Mouse (Mus musculus) intestine, postnatal 0 days (tissue): ENCODE results near the gene Gpr146. TPM values are rescaled to one million over a fixed set of nuclear protein-coding genes. Genes with fewer than 3 reads are reported as not detected.

Experiments
- ATAC-seq: fragments of 200-750 bp; cut with Nextera tagmentation; 2 replicates; pipeline ENCODE4 v1.8.0; 2017; ENCODE audit warnings: mild to moderate bottlenecking, moderate TSS enrichment, moderate library complexity
- H3K27ac ChIP-seq: fragments of 300-500 bp; sonication (generic); 2 replicates; pipeline ENCODE4 v1.5.1; 2014; ENCODE audit warnings: mild to moderate bottlenecking, low read depth, low read length, moderate library complexity
- H3K27me3 ChIP-seq: fragments of 300-500 bp; sonication (generic); replicated peaks from 2 replicates; pipeline ENCODE4 v1.6.1; 2014; ENCODE audit warnings: low read length, mixed read lengths; ENCODE audit not compliant: control insufficient read depth, insufficient read depth
- H3K36me3 ChIP-seq: fragments of 300-500 bp; sonication (generic); 2 replicates; pipeline ENCODE4 v1.6.1; 2014; ENCODE audit warnings: mild to moderate bottlenecking, moderate library complexity; ENCODE audit not compliant: control insufficient read depth, insufficient read depth
- H3K4me1 ChIP-seq: fragments of 300-500 bp; sonication (generic); replicated peaks from 2 replicates; pipeline ENCODE4 v1.6.1; 2014; ENCODE audit warnings: antibody characterized with exemption, low read length, mixed read lengths; ENCODE audit not compliant: control insufficient read depth, insufficient read depth
- H3K4me2 ChIP-seq: fragments of 300-500 bp; sonication (generic); replicated peaks from 2 replicates; pipeline ENCODE4 v1.6.1; 2014; ENCODE audit warnings: low read depth, mild to moderate bottlenecking, moderate library complexity
- H3K4me3 ChIP-seq: fragments of 300-500 bp; sonication (generic); 2 replicates; pipeline ENCODE4 v1.5.1; 2014; ENCODE audit warnings: low read depth, low read length
- H3K9ac ChIP-seq: fragments of 300-500 bp; sonication (generic); 2 replicates; pipeline ENCODE4 v1.6.1; 2014; ENCODE audit warnings: mild to moderate bottlenecking, low read depth, low read length
- H3K9me3 ChIP-seq: fragments of 300-500 bp; sonication (generic); 2 replicates; pipeline ENCODE4 v1.6.1; 2016; ENCODE audit warnings: mixed run types; ENCODE audit not compliant: control insufficient read depth
- CTCF ChIP-seq: sonication (generic); IDR thresholded peaks from 2 replicates; pipeline ENCODE4 v1.5.1; 2016; ENCODE audit warnings: low read depth, mild to moderate bottlenecking, control low read depth, antibody characterized with exemption, moderate library complexity
- WGBS: fragments of 180-500 bp; shearing (Covaris S2); extraction: QIAGEN DNeasy Blood & Tissue Kit; methylation state at CpG from one replicate; pipeline ENCODE4 v1.1.7; 2014; 5-methylcytosine and 5-hydroxymethylcytosine counted together
- polyA plus RNA-seq: library from polyadenylated mRNA; unstranded; fragments of >200 nt; fragmentation: Nextera tagmentation; extraction: Ambion mirVana; gene quantifications from 2 replicates; pipeline ENCODE4 v1.2.1, GENCODE M21; 2015

The Gpr146 gene
- polyA plus RNA-seq, 1 experiment from 2014 or later, result 2.6 TPM

DNA sequence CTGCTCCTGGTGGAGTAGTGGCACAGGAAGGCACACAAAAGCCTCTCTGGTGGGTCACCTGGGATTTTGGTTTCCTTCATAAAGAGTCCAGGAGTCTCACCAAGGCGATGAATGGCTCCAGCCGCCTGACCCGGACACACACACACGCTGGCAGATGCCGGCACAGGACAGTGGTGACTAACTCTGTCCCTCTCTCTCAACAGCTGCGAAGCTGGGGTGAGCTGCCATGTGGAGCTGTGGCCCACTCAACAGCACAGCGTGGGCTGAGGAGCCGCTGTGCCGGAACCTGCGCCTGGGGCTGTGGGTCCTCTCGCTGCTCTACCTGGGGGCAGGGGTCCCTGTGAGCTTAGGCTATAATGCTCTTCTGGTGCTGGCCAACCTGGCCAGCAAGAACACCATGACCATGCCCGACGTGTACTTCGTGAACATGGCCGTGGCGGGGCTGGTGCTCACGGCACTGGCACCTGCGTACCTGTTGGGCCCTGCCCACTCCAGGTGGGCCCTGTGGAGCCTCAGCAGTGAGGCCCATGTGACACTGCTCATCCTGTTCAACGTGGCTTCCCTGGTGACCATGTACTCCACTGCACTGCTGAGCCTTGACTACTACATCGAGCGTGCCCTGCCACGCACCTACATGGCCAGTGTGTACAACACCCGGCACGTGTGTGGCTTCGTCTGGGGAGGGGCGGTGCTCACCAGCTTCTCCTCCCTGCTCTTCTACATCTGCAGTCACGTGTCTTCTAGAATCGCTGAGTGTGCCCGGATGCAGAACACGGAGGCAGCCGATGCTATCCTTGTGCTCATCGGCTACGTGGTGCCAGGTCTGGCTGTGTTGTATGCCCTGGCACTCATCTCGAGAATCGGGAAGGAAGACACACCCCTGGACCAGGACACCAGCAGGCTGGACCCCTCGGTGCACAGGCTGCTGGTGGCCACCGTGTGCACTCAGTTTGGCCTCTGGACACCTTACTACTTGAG, 15.0 kb downstream of the Gpr146 start:
- Histone ChIP-seq H3K9me3 (no peaks in the 10 kb centered on the region), H3K9ac (no peak overlapping the region), H3K36me3 (peaks cover 8% of the 10 kb centered on the region; the same call in 1 of the 2 replicates), H3K4me1 (peaks cover 5% of the 10 kb centered on the region), H3K27ac (no peak overlapping the region), H3K27me3 (no peaks in the 10 kb centered on the region), H3K4me3 (no peak overlapping the region), H3K4me2 (no peak overlapping the region)
- ATAC-seq, result no peak
- no peak for TF ChIP-seq CTCF
- 91% methylated on average over 37 of the region's 37 CpGs for WGBS

DNA sequence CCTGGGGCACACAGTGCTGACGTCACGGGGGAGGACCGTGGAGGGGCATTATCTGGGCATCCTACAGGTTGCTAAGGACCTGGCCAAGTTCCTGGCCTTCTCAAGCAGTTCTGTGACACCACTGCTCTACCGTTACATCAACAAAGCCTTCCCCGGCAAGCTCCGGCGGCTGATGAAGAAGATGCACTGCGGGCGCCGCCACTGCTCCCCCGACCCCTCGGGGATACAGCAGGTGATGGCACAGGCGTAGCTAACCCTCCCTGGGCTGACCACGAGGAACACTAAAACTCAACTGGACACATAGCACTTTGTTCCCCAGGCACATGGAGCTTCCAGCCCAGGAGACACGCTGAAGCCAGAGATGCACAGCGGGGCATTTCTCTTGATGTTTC, 15.7 kb downstream of the Gpr146 start:
- H3K27ac ChIP-seq, result no peak overlapping the region
- WGBS, result 91% methylated on average over 16 of the region's 16 CpGs
- no peaks in the 10 kb centered on the region for H3K9me3 ChIP-seq
- H3K4me3 ChIP-seq, result no peak overlapping the region
- ATAC-seq, result no peak
- H3K4me1 ChIP-seq, result peaks cover 5% of the 10 kb centered on the region
- H3K36me3 ChIP-seq, result peaks cover 8% of the 10 kb centered on the region; the same call in 1 of the 2 replicates
- H3K9ac ChIP-seq, result no peak overlapping the region
- H3K27me3 ChIP-seq, result no peaks in the 10 kb centered on the region
- H3K4me2 ChIP-seq, result no peak overlapping the region
- no peak for TF ChIP-seq CTCF

DNA sequence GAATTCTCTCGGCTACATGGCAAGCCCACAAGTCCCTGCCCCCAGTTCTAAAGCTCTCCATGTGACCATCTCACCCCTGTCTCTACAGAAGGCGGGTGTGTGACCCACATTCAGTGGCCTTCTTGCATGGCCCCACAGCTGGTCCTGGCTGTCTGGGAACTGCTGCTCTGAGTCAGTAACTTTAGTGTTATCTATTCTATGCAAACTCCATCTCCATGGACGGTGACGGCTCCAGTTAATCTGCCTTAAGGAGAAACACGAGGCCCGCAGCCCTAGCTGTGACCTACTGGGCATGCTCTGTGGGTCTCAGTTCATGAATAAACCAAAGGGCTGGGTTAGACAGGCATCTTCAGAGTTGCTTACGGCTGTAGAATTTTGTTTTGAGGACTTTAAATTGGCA, 16.9 kb downstream of the Gpr146 start:
- Histone ChIP-seq H3K36me3 (peaks cover 8% of the 10 kb centered on the region; the same call in 1 of the 2 replicates), H3K4me3 (no peak overlapping the region), H3K4me1 (peaks cover 5% of the 10 kb centered on the region), H3K27ac (no peak overlapping the region), H3K27me3 (no peaks in the 10 kb centered on the region), H3K4me2 (no peak overlapping the region), H3K9me3 (no peaks in the 10 kb centered on the region), H3K9ac (no peak overlapping the region)
- no peak for ATAC-seq
- no peak for TF ChIP-seq CTCF
- WGBS, result 80% methylated on average over 7 of the region's 7 CpGs

DNA sequence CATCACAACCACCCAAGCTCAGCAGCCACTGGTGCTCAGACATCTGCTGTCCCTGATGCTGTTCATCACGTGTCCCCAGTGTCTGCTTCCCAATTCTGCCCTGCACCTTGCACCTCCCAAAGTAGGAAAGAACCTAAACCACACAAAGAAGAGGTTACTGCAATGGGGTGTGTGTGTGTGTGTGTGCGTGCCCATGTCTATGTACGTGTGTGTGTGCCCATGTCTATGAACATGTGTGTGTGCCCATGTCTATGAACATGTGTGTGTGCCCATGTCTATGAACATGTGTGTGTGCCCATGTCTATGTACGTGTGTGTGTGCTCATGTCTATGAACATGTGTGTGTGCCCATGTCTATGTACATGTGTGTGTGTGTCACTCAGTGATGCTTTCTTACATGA, 18.0 kb downstream of the Gpr146 start:
- WGBS, result 93% methylated on average over 4 of the region's 4 CpGs
- Histone ChIP-seq H3K4me3 (no peak overlapping the region), H3K27ac (no peak overlapping the region), H3K9ac (no peak overlapping the region), H3K36me3 (peaks cover 8% of the 10 kb centered on the region; the same call in 1 of the 2 replicates), H3K9me3 (no peaks in the 10 kb centered on the region), H3K27me3 (no peaks in the 10 kb centered on the region), H3K4me1 (no peaks in the 10 kb centered on the region), H3K4me2 (no peak overlapping the region)
- no peak for TF ChIP-seq CTCF
- no peak for ATAC-seq

DNA sequence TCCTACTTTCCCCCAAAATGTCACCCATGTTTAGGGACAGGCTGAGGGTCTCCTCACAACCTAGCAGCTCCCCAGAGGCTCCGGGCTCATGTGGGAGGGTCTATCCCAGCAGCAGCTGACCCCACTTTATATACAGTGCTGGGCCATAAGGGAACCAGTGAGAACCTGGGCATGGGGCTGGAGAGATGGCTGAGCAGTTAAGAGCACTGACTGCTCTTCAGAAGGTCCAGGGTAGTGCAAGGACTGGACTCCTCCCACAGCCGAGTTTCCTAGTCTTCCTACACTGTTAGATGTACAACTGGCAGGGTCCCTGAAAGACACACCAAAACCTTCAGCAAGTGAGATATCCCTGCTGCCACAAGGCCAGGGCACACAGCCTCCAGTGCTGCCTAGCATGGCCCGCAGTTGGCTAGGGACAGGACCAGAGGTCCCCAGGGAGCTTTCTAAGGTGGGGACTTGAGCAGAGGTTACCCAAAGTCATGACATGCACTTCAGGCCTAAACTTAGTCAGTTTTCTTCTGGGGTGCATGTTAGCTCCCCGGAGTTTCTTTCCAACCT, 19.9 kb downstream of the Gpr146 start:
- no peak for TF ChIP-seq CTCF
- Histone ChIP-seq H3K27ac (no peak overlapping the region), H3K9ac (no peak overlapping the region), H3K4me3 (no peak overlapping the region), H3K4me2 (no peak overlapping the region), H3K9me3 (no peaks in the 10 kb centered on the region), H3K36me3 (peaks cover 6% of the 10 kb centered on the region; the same call in 1 of the 2 replicates), H3K4me1 (no peaks in the 10 kb centered on the region), H3K27me3 (no peaks in the 10 kb centered on the region)
- ATAC-seq, result no peak
- 91% methylated on average over 4 of the region's 4 CpGs for WGBS

DNA sequence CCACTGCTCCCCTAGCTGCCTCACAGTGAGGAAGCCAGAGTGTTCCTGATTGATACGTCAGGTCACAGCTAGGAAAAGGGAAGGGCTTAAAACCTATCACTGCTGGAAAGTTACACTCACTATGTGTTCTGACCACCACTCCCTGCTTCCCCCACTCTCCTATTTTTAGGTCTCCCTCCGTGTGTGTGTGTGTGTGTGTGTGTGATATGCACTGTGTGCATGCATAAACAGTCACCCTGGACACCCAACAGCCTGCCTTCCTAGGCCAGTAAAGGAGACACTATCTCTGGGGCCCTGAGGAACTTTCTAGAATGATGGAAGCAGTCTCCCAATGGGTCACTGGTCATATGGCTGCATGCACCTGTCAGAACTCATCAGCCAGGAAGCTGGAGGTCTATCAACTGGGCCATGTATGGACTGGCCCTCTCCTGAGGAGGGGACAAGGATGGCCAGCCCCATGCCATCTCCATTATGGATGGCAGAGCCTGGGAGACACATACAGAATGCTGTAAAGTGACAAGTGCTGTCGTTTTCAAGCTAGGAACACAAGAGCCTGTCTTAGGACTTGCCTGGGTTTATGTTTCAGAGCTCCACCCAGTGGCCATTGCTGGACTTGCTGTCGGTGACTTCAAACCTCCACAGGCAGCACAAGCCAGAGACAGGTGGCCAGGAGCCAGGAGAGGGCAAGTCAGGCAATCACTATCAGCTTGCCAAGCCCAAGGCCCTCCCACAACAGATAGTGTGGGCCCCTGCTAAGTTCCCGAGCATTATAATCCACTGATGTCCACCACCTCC, 20.7 kb downstream of the Gpr146 start:
- peak; percentile 58 for ATAC-seq

More for the DNA sequence above, 20.7 kb downstream of the Gpr146 start:
- peak; percentile 93 for TF ChIP-seq CTCF
- H3K27ac ChIP-seq, result no peak overlapping the region
- H3K9ac ChIP-seq, result no peak overlapping the region
- H3K36me3 ChIP-seq, result no peaks in the 10 kb centered on the region; the same call in 1 of the 2 replicates
- H3K4me1 ChIP-seq, result no peaks in the 10 kb centered on the region
- no peaks in the 10 kb centered on the region for H3K9me3 ChIP-seq
- H3K27me3 ChIP-seq, result no peaks in the 10 kb centered on the region
- H3K4me2 ChIP-seq, result no peak overlapping the region
- 35% methylated on average over 5 of the region's 5 CpGs for WGBS
- H3K4me3 ChIP-seq, result no peak overlapping the region
